ENCODE assay signal across 9 mouse cellular contexts in genomic region chr17:17843534-17844261, GRCm38 (mm10). TPM values are rescaled to one million over a fixed set of nuclear protein-coding genes. Genes with fewer than 3 reads are reported as not detected.
DNase-seq lines count a peak whose midpoint lies in the region; ATAC-seq and TF ChIP-seq lines count a peak whose summit lies in the region.
"Had no signal": no experiment of that assay in that cellular context is flagged by ENCODE, and none has a peak within 500 bp of the region (broad histone marks: within the 10 kb centered on the region; RNA-seq: fewer than 3 reads in every experiment).

No protein-coding gene starts in this region.

- H3K4me3 ChIP-seq in kidney, embryonic 16.5 days (ENCODE audit: low read length) = no peak overlapping the region
- no peak overlapping the region for H3K4me3 ChIP-seq in forebrain, embryonic 15.5 days
- no peak overlapping the region for H3K4me3 ChIP-seq in midbrain, embryonic 14.5 days (replicated peaks; ENCODE audit: low read depth, low read length)
- no peak overlapping the region for H3K4me3 ChIP-seq in gastrocnemius, adult 2 months

- ATAC-seq in kidney, embryonic 16.5 days (ENCODE audit: low FRiP score, low TSS enrichment) = peak; percentile 67
- peak; percentile 65 for ATAC-seq in forebrain, embryonic 15.5 days (replicated peaks)
- ATAC-seq in midbrain, embryonic 14.5 days (ENCODE audit: low FRiP score, low TSS enrichment) = peak; percentile 60

- 70% methylated on average over 27 of the region's 27 CpGs for WGBS in kidney, embryonic 16.5 days
- WGBS in forebrain, embryonic 15.5 days = 77% methylated on average over 27 of the region's 27 CpGs
- WGBS in midbrain, embryonic 14.5 days = 81% methylated on average over 27 of the region's 27 CpGs

- no peaks in the 10 kb centered on the region for H3K27me3 ChIP-seq in kidney, embryonic 16.5 days (ENCODE audit: insufficient read depth, low read length)
- H3K27me3 ChIP-seq in forebrain, embryonic 15.5 days = no peaks in the 10 kb centered on the region
- H3K27me3 ChIP-seq in midbrain, embryonic 14.5 days (ENCODE audit: control insufficient read depth, insufficient read depth, low read length) = no peaks in the 10 kb centered on the region

- no peak overlapping the region for H3K27ac ChIP-seq in kidney, embryonic 16.5 days (ENCODE audit: low read length)
- H3K27ac ChIP-seq in forebrain, embryonic 15.5 days (replicated peaks) = no peak overlapping the region
- no peak overlapping the region for H3K27ac ChIP-seq in midbrain, embryonic 14.5 days (replicated peaks; ENCODE audit: low read depth, low read length)
- H3K27ac ChIP-seq in gastrocnemius, adult 2 months = no peak overlapping the region

- intact Hi-C loops in gastrocnemius, adult 2 months (cut with DNase I) = no loop called here

- TF ChIP-seq CTCF in gastrocnemius, adult 2 months (IDR thresholded peaks at IDR 0.05) = no peak

- no peak overlapping the region for H3K4me2 ChIP-seq in kidney, embryonic 16.5 days (replicated peaks; ENCODE audit: low read depth, low read length)
- no peak overlapping the region for H3K4me2 ChIP-seq in forebrain, embryonic 15.5 days (replicated peaks)
- H3K4me2 ChIP-seq in midbrain, embryonic 14.5 days (ENCODE audit: low read length) = no peak overlapping the region

- H3K36me3 ChIP-seq in kidney, embryonic 16.5 days (ENCODE audit: insufficient read depth, low read length) = peaks cover 17% of the 10 kb centered on the region
- peaks cover 14% of the 10 kb centered on the region for H3K36me3 ChIP-seq in forebrain, embryonic 15.5 days
- peaks cover 10% of the 10 kb centered on the region; the same call in 1 of the 2 replicates for H3K36me3 ChIP-seq in midbrain, embryonic 14.5 days (ENCODE audit: control insufficient read depth, insufficient read depth, low read length)

- peaks cover 3% of the 10 kb centered on the region; the same call in 1 of the 2 replicates for H3K4me1 ChIP-seq in kidney, embryonic 16.5 days (ENCODE audit: insufficient read depth, low read length)
- H3K4me1 ChIP-seq in forebrain, embryonic 15.5 days = peaks cover 7% of the 10 kb centered on the region
- H3K4me1 ChIP-seq in midbrain, embryonic 14.5 days (ENCODE audit: control insufficient read depth, insufficient read depth, low read length) = peaks cover 4% of the 10 kb centered on the region

- DNase-seq in kidney, adult 18-20 months = no peak
- DNase-seq in R1 (ENCODE audit: low read depth, low spot score) = peak; percentile 33
- DNase-seq in midbrain, embryonic 14.5 days = no peak
- no peak for DNase-seq in gastrocnemius, adult 2 months
- no peak for DNase-seq in natural killer cell, adult 2 months (ENCODE audit: low spot score in 2 of 2)

- H3K9me3 ChIP-seq in kidney, embryonic 16.5 days (ENCODE audit: low read length) = no peaks in the 10 kb centered on the region
- H3K9me3 ChIP-seq in forebrain, embryonic 15.5 days = no peaks in the 10 kb centered on the region
- H3K9me3 ChIP-seq in midbrain, embryonic 14.5 days (ENCODE audit: control insufficient read depth, low read length) = no peaks in the 10 kb centered on the region

- H3K9ac ChIP-seq in kidney, embryonic 16.5 days (replicated peaks; ENCODE audit: low read length) = no peak overlapping the region
- H3K9ac ChIP-seq in forebrain, embryonic 15.5 days (replicated peaks) = no peak overlapping the region
- H3K9ac ChIP-seq in midbrain, embryonic 14.5 days (replicated peaks; ENCODE audit: low read length) = no peak overlapping the region

RNA-seq across cellular contexts. Expression of gene Has1, which starts 11.3 kb away (rescaled TPM):
- 0.74 and 0.78 TPM in 2 replicates for polyA plus RNA-seq in kidney, embryonic 16.5 days (2015; fragmentation: Nextera tagmentation; extraction: Ambion mirVana)
- polyA plus RNA-seq in forebrain, embryonic 15.5 days (2015; fragmentation: Nextera tagmentation; extraction: Ambion mirVana) = 0.64 and 0.71 TPM in 2 replicates
- polyA plus RNA-seq in midbrain, embryonic 14.5 days (2014; fragmentation: Nextera tagmentation; extraction: Ambion mirVana) = 0.78 and 1.2 TPM in 2 replicates
- under 1 TPM; 0.13 to 0.22 TPM for total RNA-seq in gastrocnemius, adult 2 months (2021)

RNA-seq across cellular contexts. Expression of gene Spaca6, which starts 16.7 kb away (rescaled TPM):
- 30.6 and 44.9 TPM in 2 replicates for polyA plus RNA-seq in kidney, embryonic 16.5 days (2015; fragmentation: Nextera tagmentation; extraction: Ambion mirVana)
- 26.8 and 27.1 TPM in 2 replicates for polyA plus RNA-seq in forebrain, embryonic 15.5 days (2015; fragmentation: Nextera tagmentation; extraction: Ambion mirVana)
- polyA plus RNA-seq in midbrain, embryonic 14.5 days (2014; fragmentation: Nextera tagmentation; extraction: Ambion mirVana) = 18.5 and 20.0 TPM in 2 replicates
- total RNA-seq in gastrocnemius, adult 2 months (2021) = 1 to 10 TPM; 8.4 to 8.9 TPM

RNA-seq across cellular contexts. Expression of gene Fpr1, which starts 40.0 kb away (rescaled TPM):
- 0.39 and 0.57 TPM in 2 replicates for polyA plus RNA-seq in kidney, embryonic 16.5 days (2015; fragmentation: Nextera tagmentation; extraction: Ambion mirVana)
- not detected in 2 replicates for polyA plus RNA-seq in forebrain, embryonic 15.5 days (2015; fragmentation: Nextera tagmentation; extraction: Ambion mirVana)
- not detected in 2 replicates for polyA plus RNA-seq in midbrain, embryonic 14.5 days (2014; fragmentation: Nextera tagmentation; extraction: Ambion mirVana)
- not detected for total RNA-seq in gastrocnemius, adult 2 months (2021)
- total RNA-seq: left cerebral cortex, postnatal 25 days had no signal

RNA-seq across cellular contexts. Expression of gene Fpr2, which starts 43.9 kb away (rescaled TPM):
- 0.14 and 0.15 TPM in 2 replicates for polyA plus RNA-seq in kidney, embryonic 16.5 days (2015; fragmentation: Nextera tagmentation; extraction: Ambion mirVana)
- not detected in 2 replicates for polyA plus RNA-seq in forebrain, embryonic 15.5 days (2015; fragmentation: Nextera tagmentation; extraction: Ambion mirVana)
- not detected in 2 replicates for polyA plus RNA-seq in midbrain, embryonic 14.5 days (2014; fragmentation: Nextera tagmentation; extraction: Ambion mirVana)
- not detected for total RNA-seq in gastrocnemius, adult 2 months (2021)
- total RNA-seq: left cerebral cortex, postnatal 25 days had no signal

RNA-seq across cellular contexts. Expression of gene Fpr3, which starts 44.0 kb away (rescaled TPM):
- polyA plus RNA-seq in kidney, embryonic 16.5 days (2015; fragmentation: Nextera tagmentation; extraction: Ambion mirVana) = not detected in 2 replicates
- polyA plus RNA-seq in forebrain, embryonic 15.5 days (2015; fragmentation: Nextera tagmentation; extraction: Ambion mirVana) = not detected in 2 replicates
- polyA plus RNA-seq in midbrain, embryonic 14.5 days (2014; fragmentation: Nextera tagmentation; extraction: Ambion mirVana) = not detected in 2 replicates
- total RNA-seq in gastrocnemius, adult 2 months (2021) = not detected
- total RNA-seq: left cerebral cortex, postnatal 25 days had no signal
- polyA plus RNA-seq: heart, embryonic 14.5 days had no signal
